Mouse (Mus musculus) T-cell, adult 2 months (primary cell): ENCODE results near the gene Carmil3.

Source experiments
- DNase-seq: peaks from one replicate; pipeline ENCODE4 v3.0.0; 2022; ENCODE audit warnings: low spot score

The Carmil3 gene

DNA sequence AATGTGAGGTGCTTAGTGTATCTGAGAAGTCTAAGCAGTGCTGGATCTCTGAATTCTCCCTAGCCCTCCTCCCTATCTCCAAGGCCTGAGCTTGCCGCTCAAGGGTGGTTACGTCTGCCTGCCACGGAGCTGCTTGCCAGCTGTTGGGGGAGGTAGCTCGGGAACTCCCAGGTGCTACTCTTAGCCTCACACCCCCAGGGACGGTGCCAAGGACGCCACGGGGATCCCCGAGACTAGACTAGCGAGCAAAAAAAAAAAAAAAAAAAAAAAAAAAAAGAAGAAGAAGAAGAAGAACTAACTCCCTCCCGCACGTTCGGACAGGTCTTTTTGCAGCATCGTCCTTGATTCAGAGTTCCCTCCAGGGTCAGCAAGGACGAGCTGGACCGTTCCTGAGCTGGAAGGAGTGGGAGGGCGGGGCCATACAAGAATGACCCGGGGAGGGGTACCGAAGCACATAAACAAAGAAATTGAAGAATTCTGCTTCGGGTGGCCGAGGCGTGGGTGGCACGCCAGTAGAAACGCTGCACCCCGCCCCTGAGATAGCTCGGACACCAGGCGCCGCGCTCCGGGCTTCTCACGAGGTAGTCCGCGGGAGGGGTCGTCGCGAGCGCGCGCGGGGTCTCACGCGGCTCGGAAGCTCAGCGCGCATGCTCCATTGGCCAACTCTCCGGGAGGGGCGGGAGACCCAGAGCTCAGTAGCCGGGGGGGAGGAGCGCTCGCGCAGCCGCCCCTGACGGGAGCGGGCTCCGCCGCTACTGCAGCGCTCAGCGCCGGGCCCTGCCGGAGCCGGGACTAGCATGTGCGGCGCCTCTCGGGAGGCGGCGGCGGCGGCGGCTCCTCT is at the start of gene Carmil3:
Carmil3 (plus strand) TSS at position 291 of the 841 bp plus-strand sequence.
- peak; percentile 42 for DNase-seq

DNA sequence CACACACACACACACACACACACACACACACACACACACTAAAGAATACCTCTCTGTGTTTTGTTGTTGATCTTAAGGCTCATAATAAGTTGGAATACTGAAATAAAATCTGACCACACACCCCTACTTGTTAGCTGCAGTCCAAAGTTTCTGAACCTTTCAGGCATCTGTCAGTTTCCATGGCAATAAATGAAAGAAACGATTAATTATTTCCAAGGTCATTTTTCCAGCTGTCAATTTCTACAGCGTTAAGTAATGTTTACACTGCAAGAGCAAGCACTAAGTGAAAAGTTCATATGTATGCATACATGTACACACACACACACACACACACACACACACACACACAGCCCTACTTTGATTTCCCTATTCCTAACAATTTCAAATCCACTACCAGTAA is 32.8 kb upstream of the Carmil3 start:
- DNase-seq = no peak

DNA sequence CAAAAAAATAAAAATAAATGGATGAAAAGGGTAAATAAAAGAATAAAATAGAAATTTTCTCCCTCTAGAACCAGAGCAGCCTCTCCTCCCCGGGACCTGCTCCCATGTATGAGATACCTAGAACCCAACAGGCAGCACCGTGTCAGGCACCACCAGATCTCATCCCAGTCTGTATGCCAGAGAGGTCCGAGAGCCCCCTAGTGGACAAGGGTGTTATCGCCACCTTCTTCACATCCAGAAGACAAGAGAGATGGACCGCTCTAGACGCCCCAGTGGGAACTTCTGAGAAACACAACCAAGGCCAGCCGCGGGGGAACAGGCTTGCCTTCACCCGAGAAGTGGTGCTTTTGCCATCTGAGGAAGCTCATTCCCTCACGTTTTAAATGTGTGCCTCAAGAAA is 32.2 kb upstream of the Carmil3 start:
- peak; percentile 63 for DNase-seq

DNA sequence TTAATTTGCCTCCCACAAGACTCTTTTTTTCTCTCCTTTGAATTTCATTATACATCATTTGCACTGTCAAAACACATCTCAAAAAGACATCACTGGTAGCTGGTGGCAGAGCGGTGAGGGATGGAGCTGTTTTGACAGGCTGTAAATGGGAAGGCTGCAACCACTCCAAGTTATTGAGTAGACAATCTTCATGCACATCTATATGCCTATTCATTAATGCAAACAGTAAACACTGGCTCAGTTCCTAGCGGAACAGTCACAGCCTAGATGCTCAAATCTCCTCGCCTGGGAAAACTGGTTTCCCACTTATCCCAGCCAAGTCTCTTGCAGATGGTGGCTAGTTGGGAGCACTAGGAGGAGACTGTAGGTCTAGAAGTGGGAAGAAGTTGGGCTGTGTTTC is 31.7 kb upstream of the Carmil3 start:
- DNase-seq = no peak

DNA sequence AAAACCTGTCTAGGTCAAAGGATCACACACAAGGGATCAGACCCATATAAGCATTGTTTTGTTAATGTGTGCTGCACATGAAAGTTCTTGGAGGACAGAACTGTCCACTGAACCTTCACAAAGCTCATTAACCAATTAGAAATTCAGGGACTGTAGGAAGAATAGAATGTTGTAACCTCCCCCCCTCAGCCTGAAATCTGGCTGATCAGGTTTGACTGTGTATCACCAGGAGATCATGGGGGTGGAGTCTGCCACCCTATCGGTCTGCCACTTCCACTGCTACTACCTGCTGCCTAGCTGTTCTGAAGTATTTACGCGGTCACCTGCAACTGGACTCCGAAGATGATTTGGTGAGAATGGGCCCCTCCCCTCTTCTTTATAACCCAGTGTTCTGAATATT is 30.7 kb upstream of the Carmil3 start:
- DNase-seq = no peak

DNA sequence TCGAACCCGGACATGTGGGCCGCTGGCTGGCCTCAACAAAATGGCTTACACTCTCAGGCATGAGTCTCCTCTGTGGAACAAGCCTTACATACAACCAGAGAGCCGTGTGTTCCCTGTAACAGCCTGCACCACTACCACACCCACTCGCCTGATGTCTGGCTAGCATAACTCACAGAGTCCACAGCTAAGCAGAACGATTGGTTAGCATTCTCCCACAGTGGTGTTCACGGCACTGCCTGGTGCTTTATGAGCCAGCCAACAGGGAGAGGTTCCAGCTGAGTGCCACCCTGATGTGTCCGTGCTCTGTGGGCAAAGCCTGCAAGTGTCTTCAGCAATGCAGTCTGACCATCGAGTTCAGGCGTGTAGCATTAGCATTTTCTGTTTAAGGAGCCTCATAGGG is 30.2 kb upstream of the Carmil3 start:
- DNase-seq = no peak

DNA sequence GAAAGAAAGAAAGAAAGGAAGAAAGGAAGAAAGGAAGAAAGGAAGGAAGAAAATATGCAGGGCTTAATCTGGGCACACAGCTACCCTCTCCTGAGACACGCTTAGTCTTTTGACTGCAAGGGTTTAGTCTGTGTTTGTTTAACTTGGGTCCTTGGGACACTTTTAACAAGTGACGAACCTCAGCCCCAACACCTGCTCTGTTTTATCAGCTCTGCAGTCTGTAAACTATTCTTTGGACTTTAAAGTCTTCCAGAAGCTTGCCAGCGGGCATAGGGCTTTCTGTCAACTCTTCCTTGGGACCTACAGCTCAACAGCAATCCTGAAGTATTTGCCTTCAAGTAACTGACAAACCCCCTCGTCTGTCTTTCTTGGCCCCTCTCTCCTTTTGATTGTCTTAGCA is 28.7 kb upstream of the Carmil3 start:
- DNase-seq = no peak

DNA sequence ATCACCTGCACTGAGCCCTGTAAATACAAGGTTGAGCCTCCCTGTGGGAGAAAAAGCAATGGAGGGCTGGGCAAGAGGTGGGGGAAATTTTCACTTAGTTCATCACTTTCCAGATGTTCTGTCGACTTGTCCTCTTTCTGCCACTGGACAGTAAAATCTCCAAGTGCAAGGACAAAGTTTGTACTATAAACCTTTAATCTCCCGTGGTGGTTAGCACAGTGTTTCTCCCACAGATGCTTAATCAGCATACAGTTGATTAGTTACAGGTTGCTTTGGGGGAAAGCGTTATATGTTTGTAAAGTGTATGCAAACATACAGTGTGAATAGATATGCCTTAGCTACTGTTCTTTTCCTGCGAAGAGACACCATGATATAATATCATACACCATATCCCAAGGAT is 24.0 kb upstream of the Carmil3 start:
- DNase-seq = no peak

DNA sequence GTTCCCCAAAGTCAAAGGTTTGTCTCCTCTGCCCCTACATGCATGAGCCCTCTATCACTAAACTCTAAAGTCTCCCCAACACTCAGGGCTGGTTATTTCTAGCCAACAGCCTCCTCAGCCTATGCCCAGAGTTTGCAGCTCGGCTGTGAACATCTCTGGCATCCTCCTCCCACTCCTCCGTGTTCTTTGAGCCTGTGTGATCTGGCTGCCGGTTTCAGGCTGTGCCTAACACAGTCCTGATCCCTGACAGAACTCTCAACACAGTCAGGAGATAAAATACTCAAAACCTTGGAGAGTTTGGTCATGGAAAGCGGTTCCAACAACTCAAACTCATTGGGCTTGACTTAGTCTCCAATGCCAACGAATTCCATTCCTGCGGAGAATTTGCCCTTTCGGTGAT is 23.3 kb upstream of the Carmil3 start:
- DNase-seq = no peak

DNA sequence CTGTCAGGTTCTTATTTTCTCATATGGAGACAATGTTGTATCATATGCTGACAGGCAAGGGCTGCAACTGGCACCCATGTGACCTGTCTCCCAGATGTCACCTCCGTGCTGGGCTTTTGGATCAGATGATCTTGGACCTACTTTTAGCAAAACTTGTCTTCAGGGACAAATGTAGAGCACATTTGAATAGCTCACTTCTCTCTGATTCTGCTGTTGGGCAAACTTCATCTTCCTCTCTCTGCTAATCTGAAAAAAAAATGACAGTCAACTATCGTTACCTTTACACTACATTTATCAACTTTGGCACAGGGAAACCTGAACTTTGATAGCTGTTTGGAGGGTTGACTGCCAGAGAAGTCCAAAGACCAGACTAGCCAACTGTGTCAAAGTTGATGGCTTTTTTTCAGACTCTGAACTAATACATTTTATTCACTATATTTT is 22.1 kb upstream of the Carmil3 start:
- no peak for DNase-seq

DNA sequence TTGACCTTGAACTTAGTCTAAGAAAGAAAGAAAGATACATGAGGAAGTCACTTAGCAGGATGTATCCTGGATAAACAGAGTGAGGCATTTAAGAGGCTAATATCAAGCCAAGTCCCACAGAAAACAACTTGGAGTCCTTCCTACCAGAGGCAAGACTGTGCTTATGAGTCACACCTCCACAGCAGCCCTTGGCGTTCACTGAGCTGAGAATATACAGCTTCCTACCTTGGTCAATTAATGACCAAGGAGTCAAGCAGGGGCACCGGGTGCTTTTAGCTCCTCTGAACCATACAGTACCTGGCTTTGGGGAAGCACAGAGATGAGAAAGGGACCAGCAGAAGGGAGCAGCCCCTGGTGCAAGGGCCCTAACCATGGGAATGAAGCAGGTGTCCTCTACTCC is 21.4 kb upstream of the Carmil3 start:
- no peak for DNase-seq

DNA sequence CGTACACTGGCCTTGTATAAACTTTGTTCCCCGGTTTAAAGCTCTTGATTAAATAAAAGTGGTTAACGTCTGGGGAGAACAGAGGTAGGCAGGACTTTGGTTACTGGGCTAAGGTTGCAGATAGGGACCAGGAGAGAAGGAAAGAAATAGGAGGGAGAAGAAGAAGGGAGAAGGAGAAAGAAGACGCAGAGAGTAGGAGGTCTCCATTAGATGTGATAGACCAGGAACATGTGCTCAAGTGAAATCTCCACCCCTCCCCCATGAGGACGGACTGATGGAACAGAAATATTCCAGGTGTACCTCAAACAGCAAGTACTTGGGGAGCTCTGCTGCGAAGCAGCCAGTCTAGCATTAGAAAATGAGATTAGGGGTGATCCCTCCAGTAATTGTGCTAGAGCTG is 20.6 kb upstream of the Carmil3 start:
- DNase-seq = no peak

DNA sequence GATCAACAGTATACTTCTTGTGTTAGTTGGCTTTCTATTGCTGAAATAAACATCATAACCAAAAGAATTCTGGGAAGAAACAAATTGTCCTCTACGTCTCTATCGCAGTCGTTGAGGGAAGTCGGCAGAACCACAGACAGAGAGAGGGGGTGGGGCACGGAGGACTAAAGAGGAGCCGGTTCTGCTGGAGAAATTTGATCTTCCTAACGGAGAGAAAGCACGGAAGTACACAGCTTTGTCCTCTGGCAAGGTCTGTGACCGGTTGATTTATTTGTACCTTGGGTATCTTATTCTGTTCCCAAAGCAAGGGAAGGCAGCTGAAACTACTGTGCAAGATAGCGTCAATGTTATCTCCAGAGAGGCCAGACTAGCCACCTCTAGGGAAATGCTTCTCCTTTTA is 19.6 kb upstream of the Carmil3 start:
- no peak for DNase-seq

DNA sequence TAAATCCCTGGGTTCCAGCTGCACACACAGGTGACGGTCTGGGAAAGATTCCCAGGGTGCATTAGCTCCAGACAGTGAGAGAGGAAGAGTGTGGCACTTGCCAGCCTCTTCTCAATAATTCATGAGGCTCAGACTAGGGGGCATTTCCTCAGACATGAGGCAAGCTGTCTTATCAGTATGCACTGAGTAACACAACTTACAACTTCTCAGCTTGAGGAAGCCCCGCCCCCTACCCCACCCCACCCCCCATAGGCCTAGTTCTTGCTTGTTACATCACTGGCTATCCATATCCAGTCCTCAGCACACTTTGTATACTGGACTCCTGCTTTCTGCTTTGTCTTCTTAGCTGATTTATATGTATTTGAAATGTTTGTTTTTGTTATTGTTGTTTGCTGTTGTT is 14.8 kb upstream of the Carmil3 start:
- DNase-seq = no peak

DNA sequence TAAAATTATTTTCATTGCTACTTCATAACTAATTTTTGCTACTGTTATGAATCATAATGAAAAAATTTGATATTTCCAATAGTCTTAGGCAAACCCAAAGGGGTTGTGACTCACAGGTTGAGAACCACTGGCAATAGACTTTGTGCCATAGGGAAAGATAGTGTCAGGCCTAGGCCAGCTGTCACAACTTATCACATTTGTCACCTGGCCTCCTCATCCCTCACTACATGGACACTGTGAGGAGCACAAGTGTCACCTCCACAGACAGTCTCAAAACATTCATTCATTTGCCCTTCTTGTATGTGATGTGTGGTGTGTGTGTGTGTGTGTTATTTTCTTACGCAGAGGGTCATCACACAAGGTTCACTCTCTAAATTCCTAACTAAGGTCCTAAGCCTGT is 13.0 kb upstream of the Carmil3 start:
- no peak for DNase-seq

DNA sequence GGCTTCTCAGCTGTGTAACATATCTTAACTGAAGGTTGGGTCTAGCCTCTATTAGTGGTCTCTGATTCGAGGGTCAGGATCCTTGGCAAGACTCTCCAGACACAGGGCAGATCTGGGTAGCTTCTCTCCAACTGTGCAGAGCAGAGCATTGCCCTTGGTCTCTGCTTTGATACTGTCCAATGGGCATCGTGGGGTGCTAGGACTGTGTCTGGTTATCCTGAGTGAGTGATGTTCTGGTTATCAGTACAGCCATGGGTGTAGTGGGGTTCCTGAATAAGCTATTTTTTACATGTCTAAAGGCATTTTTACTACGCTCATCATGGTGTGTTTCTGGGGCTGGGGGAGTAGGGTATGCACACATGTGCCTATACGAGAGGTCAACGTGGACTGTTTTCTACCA is 12.6 kb upstream of the Carmil3 start:
- no peak for DNase-seq

DNA sequence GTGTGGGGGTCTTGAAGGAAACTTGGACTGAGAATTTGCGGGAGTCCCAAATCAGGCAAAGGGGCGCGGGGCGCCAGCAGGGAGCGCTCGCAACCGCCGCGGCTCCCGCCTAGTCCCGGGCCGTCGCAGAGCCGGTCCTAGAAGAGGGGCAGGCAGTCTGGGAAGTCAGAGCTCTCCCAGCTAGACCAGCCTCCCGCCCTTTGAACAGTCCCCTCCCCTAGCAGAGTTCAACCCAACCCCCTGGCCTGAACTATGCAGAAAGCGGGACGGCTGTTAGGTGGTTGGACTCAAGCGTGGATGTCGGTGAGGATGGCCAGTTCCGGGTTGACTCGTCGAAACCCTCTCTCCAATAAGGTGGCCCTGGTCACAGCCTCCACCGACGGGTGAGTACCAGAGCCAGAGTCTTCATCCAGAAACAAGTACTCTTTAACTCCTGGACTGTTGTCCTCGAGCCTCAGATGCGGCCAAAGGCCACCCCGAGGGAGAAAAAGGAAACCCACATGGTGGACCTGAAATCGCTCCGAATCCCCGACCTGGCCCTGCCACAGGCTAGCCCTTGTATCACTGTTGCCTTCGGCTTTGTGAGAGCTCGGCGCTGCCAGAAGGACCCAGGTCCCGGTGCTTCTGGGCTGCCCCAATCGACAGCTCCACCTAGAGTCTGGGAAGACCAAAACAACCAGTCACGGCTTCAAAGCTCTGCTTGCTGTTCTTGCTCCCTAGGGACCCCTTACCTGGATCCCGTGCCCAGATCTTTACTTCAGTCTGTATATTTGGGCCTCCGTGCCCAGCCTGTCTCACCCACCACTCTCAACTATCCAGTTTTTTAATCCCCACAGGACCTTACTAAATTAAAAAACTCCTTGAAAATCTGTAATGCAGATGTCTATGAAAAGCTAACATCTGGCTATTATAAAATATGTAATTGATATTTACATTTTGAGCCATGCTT is 11.5 kb upstream of the Carmil3 start, which contains the start of gene Dhrs4:
Dhrs4 (plus strand) TSS at position 108 of the 949 bp plus-strand sequence.
- DNase-seq = peak; percentile 83

DNA sequence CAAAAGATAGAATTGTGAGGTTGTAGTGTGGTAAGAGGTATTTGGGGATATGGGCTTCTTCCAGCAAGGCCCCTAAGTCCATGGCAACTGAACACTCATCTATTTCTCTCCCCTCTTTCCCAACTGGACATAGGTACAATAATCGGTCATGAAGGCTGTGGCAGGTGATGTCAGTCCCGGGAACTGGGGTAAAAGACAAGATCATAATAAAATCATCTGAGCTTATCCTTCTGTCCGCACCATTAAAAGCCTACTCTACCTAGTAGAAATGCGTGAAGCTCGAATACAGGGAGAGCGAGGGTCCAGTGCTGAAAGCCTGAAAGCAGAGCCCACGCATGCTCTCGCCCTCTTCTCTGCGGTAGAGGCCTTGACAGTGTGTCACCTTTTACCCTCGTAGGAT is 10.8 kb upstream of the Carmil3 start:
- no peak for DNase-seq

DNA sequence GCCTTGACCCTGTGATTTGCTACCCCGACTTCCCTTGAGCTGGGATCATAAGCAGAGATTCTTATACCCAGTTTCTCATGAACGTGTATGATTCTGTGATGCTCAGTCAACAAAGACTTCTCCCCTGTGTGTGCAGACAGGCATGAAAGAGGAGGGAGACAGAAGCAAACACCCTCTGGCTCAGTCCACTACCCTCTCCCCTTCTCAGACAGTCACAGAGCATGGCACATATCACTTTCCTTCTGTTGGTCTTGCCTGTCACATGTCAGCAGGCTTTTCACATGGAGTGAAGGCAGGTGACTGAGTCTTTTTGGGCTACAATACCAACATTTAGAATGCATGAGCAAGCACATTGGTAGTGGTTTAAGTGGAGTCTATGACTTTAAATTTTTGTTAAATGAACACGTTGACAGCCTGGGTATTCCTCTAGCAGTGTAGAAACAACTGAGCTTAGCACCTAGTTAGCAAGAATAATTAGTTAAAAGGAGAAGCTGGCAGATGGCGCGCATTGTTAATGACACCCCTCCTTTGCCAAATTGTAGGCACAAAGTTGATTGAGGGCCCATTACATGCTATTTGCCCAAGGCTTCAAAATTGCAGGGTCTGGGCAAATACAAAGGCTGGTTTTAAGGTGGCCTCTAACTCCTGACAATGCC is 5.9 kb upstream of the Carmil3 start:
- DNase-seq = no peak

DNA sequence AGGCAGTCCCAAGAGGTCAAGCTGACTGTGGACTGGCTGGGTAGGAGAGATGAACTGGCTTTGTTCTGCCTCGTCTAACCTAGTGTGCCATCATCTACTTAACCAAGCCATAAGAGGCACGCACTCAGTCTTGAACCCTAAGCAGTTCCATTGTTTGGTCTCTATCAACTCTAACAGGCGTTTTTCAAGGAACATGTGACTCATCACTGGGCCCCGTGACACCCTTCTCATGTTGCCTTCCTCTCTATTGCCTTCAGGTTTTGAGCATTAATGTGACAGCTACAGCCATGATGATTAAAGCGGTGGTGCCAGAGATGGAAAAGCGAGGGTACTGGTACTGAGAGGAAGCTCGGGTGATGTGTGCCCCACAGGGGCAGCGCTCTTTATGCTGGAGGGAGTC is 3.6 kb upstream of the Carmil3 start:
- no peak for DNase-seq

DNA sequence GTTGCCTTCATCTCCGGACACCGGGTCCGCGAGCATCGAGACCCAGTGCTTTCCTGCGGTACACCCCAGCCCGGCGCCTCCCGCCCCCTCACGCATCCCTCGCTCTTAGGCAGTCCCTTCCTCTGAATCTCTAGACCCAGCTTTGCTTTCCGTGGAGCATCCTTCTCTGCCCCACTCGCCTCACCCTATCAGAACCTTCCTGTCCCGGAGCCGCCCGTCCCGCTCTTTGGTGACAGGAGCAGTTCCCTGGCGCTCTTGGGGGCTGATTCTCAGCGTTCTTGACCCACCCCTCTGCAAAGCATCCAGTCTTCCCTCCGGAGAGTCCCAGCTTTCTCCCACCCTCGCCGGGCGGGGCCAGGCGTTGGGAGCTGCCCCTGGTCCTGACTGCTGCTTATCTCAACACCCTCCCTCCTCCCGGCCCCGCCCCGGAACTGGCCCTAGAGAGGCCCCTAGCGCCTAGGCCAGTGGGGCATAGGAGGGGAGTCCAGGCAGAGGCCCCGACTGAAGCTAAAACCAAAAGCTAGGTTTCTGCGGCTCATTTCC is 911 bp downstream of the Carmil3 start:
- DNase-seq = peak; percentile 8

DNA sequence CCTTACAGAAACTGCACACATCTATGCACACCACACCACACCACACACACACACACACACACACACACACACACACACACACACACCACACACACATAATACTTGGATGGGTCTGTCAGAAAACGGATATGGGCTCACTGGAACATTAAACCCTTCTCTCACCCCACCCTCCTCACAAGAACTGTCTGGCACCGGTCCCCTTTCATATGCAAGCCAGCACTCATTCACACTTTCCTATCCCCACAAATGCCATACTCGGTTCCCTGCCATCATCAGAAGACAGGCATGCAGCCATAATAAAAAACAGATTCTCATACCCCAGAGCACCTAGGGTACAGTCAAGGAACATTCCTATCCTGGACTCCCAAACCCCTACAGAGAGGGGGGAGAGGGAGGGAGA is 1.7 kb downstream of the Carmil3 start:
- no peak for DNase-seq
